Mouse (Mus musculus): ENCODE results near the gene Celf3. TPM values are rescaled to one million over a fixed set of nuclear protein-coding genes. Genes with fewer than 3 reads are reported as not detected.
A peak's percentile ranks its signal among the peaks of the same experiment; 100 is the strongest.

The Celf3 gene
- polyA plus RNA-seq, 1 experiment from 2014 or later, result 0.38 TPM

DNA sequence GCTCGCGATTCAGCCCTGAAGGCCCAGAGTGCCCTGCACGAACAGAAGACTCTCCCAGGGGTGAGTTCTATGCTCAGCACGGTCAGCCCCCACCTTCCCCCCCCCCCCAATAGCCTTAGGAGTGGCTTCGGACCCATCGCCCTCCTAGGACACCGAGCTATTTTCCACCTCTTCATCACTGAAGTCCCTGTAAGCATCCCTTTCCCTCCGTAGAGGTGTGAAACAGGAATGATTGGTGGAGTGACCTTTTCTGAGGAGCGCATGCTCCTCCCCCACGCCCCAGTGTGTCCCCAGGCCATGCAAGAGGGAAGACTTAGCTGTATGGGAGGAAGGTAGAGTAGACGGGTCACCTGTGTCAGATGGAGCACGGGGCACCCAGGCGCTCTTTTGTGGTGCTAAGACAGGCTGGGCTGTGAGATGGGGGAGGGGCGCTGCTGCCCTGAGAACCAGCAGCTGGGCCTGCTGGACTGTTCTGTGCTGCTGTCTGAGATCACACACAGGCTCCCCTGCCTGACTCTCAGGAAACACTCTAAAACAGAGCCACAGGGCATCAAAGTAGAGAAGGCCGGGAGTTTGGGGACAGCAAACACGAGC is 2.3 kb downstream of the Celf3 start, which contains the start of gene Riiad1:
Gene Riiad1, minus strand, starts transcription at position 51 of the 594 bp plus-strand sequence.
- Histone ChIP-seq H3K36me3 (no peaks in the 10 kb centered on the region), H3K4me2 (no peak within 1 kb of the TSS), H3K9me3 (replicated peaks) (no peaks in the 10 kb centered on the region), H3K9ac (no peak within 1 kb of the TSS), H3K27me3 (peaks cover 42% of the 10 kb centered on the region), H3K4me1 (replicated peaks) (peaks cover 15% of the 10 kb centered on the region), H3K4me3 (replicated peaks) (no peak within 1 kb of the TSS), H3K27ac (no peak within 1 kb of the TSS)
- ATAC-seq (ENCODE audit: low read depth) (no peak), DNase-seq (no peak)
- WGBS (ENCODE audit: insufficient replicate concordance), result 18% methylated on average over 15 of the region's 16 CpGs

DNA sequence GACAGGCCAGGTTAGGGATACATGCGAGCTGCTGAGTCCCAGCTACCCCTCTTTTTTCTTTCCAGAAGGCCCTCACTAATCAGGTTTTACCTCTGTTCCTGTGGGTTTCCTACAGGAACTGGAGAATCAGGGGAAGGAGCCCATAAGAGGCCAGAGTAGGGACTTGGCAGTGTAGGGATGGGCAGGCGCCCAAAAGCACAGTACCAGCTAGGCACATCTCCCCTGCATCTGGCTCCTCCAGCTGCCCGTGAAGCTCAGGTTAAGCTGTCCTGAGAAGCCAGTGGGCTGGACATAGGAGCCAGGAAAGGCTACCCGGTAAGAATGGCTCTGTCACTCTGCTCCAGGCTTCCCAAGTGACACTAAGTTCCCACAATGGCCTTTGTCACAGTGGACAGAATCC is 3.3 kb downstream of the Celf3 start:
- Histone ChIP-seq H3K9me3 (replicated peaks) (no peaks in the 10 kb centered on the region), H3K9ac (no peak overlapping the region), H3K4me2 (no peak overlapping the region), H3K36me3 (no peaks in the 10 kb centered on the region), H3K4me1 (replicated peaks) (peaks cover 15% of the 10 kb centered on the region), H3K4me3 (replicated peaks) (no peak overlapping the region), H3K27me3 (peaks cover 41% of the 10 kb centered on the region), H3K27ac (no peak overlapping the region)
- WGBS (ENCODE audit: insufficient replicate concordance), result 38% methylated on average over 4 of the region's 4 CpGs
- ATAC-seq (ENCODE audit: low read depth), result no peak
- DNase-seq, result no peak

GRCm38 (mm10) chr3:94482764-94483385 is 4.8 kb downstream of the Celf3 start:
- WGBS (ENCODE audit: insufficient replicate concordance), result 66% methylated on average over 17 of the region's 17 CpGs
- Histone ChIP-seq H3K9me3 (replicated peaks) (no peaks in the 10 kb centered on the region), H3K27me3 (peaks cover 35% of the 10 kb centered on the region), H3K36me3 (no peaks in the 10 kb centered on the region), H3K9ac (no peak overlapping the region), H3K4me1 (replicated peaks) (peaks cover 8% of the 10 kb centered on the region), H3K27ac (no peak overlapping the region), H3K4me3 (replicated peaks) (no peak overlapping the region), H3K4me2 (no peak overlapping the region)
- DNase-seq, result no peak
- ATAC-seq (ENCODE audit: low read depth), result no peak

GRCm38 (mm10) chr3:94483790-94484439 is 5.8 kb downstream of the Celf3 start:
- no peak for ATAC-seq (ENCODE audit: low read depth)
- no peak overlapping the region for H3K27ac ChIP-seq
- no peaks in the 10 kb centered on the region for H3K4me1 ChIP-seq (replicated peaks)
- no peak overlapping the region for H3K4me3 ChIP-seq (replicated peaks)
- H3K9me3 ChIP-seq (replicated peaks), result no peaks in the 10 kb centered on the region
- H3K9ac ChIP-seq, result no peak overlapping the region
- no peak for DNase-seq
- H3K4me2 ChIP-seq, result no peak overlapping the region
- no peaks in the 10 kb centered on the region for H3K36me3 ChIP-seq
- 40% methylated on average over 20 of the region's 20 CpGs for WGBS (ENCODE audit: insufficient replicate concordance)
- peaks cover 27% of the 10 kb centered on the region for H3K27me3 ChIP-seq

DNA sequence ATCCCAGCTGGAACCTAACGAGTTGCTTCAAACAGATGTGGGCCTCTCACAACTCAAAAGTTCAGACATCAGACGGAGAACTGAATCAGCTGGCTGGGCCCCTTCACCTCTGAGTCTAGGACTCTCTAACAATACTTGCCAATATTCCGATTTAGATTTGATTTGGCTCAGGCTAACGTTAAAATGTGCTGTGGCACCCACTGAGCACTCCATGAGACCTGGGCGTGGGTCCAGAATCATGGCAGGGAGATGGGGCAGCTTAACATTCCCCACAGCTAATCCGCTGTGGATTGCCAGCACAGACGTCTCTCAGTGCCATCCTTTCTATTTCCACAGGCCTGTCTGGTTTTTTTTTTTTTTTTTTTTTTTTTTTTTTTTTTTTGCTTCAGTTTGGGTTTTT is 7.8 kb downstream of the Celf3 start:
- H3K4me3 ChIP-seq (replicated peaks), result no peak overlapping the region
- no peak for DNase-seq
- H3K9ac ChIP-seq, result no peak overlapping the region
- no peak overlapping the region for H3K4me2 ChIP-seq
- H3K4me1 ChIP-seq (replicated peaks), result no peaks in the 10 kb centered on the region
- peaks cover 7% of the 10 kb centered on the region for H3K27me3 ChIP-seq
- 64% methylated on average over 7 of the region's 7 CpGs for WGBS (ENCODE audit: insufficient replicate concordance)
- H3K27ac ChIP-seq, result no peak overlapping the region
- H3K36me3 ChIP-seq, result no peaks in the 10 kb centered on the region
- ATAC-seq (ENCODE audit: low read depth), result no peak
- no peaks in the 10 kb centered on the region for H3K9me3 ChIP-seq (replicated peaks)

GRCm38 (mm10) chr3:94487581-94487980 is 9.5 kb downstream of the Celf3 start:
- Histone ChIP-seq H3K4me2 (no peak overlapping the region), H3K4me1 (replicated peaks) (no peaks in the 10 kb centered on the region), H3K27me3 (no peaks in the 10 kb centered on the region), H3K36me3 (no peaks in the 10 kb centered on the region), H3K27ac (no peak overlapping the region), H3K4me3 (replicated peaks) (no peak overlapping the region), H3K9ac (no peak overlapping the region), H3K9me3 (replicated peaks) (no peaks in the 10 kb centered on the region)
- DNase-seq (no peak), ATAC-seq (ENCODE audit: low read depth) (no peak)
- WGBS (ENCODE audit: insufficient replicate concordance), result 66% methylated on average over 6 of the region's 6 CpGs

DNA sequence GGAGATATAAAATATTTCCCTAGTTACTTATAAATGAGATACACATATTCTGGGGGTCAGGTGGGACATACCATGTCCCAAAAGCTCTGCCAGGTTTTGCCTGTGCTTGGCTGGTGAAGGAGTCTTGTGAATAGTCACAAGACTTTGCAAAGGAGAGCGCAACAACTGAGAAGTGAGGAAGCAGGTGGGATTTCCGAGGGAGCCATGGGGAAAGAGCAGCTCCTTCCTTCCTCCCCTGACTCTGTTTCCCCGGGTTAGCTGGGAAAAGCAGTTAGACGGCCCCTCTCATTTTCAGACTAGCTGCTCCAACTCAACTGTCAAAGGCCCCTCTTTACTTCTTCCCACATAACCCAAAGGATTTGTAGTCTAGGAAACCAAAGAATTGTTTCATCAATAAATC is 19.1 kb downstream of the Celf3 start:
- Histone ChIP-seq H3K36me3 (peaks cover 26% of the 10 kb centered on the region), H3K4me3 (replicated peaks) (no peak overlapping the region), H3K27me3 (no peaks in the 10 kb centered on the region), H3K27ac (no peak overlapping the region), H3K4me1 (replicated peaks) (no peaks in the 10 kb centered on the region), H3K9me3 (replicated peaks) (no peaks in the 10 kb centered on the region), H3K9ac (no peak overlapping the region), H3K4me2 (no peak overlapping the region)
- ATAC-seq (ENCODE audit: low read depth) (no peak), DNase-seq (no peak)
- 62% methylated on average over 4 of the region's 4 CpGs for WGBS (ENCODE audit: insufficient replicate concordance)

GRCm38 (mm10) chr3:94502243-94502642 is 24.1 kb downstream of the Celf3 start:
- WGBS (ENCODE audit: insufficient replicate concordance), result 66% methylated on average over 3 of the region's 3 CpGs

GRCm38 (mm10) chr3:94506664-94507063 is 28.6 kb downstream of the Celf3 start:
- no peaks in the 10 kb centered on the region for H3K27me3 ChIP-seq
- H3K36me3 ChIP-seq, result peaks cover 28% of the 10 kb centered on the region
- H3K4me3 ChIP-seq (replicated peaks), result no peak overlapping the region
- ATAC-seq (ENCODE audit: low read depth) (no peak), DNase-seq (no peak)
- H3K4me1 ChIP-seq (replicated peaks), result no peaks in the 10 kb centered on the region
- H3K9ac ChIP-seq, result no peak overlapping the region
- no peak overlapping the region for H3K4me2 ChIP-seq
- 87% methylated on average over 1 of the region's 1 CpGs for WGBS (ENCODE audit: insufficient replicate concordance)
- H3K9me3 ChIP-seq (replicated peaks), result no peaks in the 10 kb centered on the region
- H3K27ac ChIP-seq, result no peak overlapping the region

More at GRCm38 (mm10) chr3:94502243-94502642, 24.1 kb downstream of the Celf3 start:
- H3K9me3 ChIP-seq (replicated peaks), result no peaks in the 10 kb centered on the region
- DNase-seq (no peak), ATAC-seq (ENCODE audit: low read depth) (no peak)
- no peaks in the 10 kb centered on the region for H3K27me3 ChIP-seq
- H3K27ac ChIP-seq, result no peak overlapping the region
- no peak overlapping the region for H3K9ac ChIP-seq
- H3K4me1 ChIP-seq (replicated peaks), result no peaks in the 10 kb centered on the region
- H3K36me3 ChIP-seq, result peaks cover 45% of the 10 kb centered on the region
- no peak overlapping the region for H3K4me3 ChIP-seq (replicated peaks)
- H3K4me2 ChIP-seq, result no peak overlapping the region

GRCm38 (mm10) chr3:94526731-94527130 is 48.6 kb downstream of the Celf3 start:
- Histone ChIP-seq H3K9ac (no peak overlapping the region), H3K4me3 (replicated peaks) (no peak overlapping the region), H3K36me3 (peaks cover 22% of the 10 kb centered on the region), H3K4me2 (no peak overlapping the region), H3K27me3 (no peaks in the 10 kb centered on the region), H3K27ac (no peak overlapping the region), H3K9me3 (replicated peaks) (no peaks in the 10 kb centered on the region), H3K4me1 (replicated peaks) (no peaks in the 10 kb centered on the region)
- 65% methylated on average over 2 of the region's 2 CpGs for whole genome bisulfite sequencing (ENCODE audit: insufficient replicate concordance)
- ATAC-seq (ENCODE audit: low read depth) (no peak), DNase-seq (no peak)

- Histone ChIP-seq H3K9ac (no peak overlapping the region), H3K4me2 (no peak overlapping the region), H3K4me3 (replicated peaks) (no peak overlapping the region), H3K27me3 (no peaks in the 10 kb centered on the region), H3K36me3 (peaks cover 6% of the 10 kb centered on the region; the same call in 1 of the 2 replicates), H3K27ac (no peak overlapping the region), H3K4me1 (replicated peaks) (peaks cover 10% of the 10 kb centered on the region), H3K9me3 (replicated peaks) (no peaks in the 10 kb centered on the region)
- ATAC-seq (ENCODE audit: low read depth) (no peak), DNase-seq (peak; percentile 9)
Observed at GRCm38 (mm10) chr3:94533968-94534367, 55.9 kb downstream of the Celf3 start.

Measured in liver, embryonic 13.5 days (tissue).